Mouse (Mus musculus) ES-CJ7 (cell line): Measurements from ENCODE around the gene Zfp423.

Experiments
- DNase-seq: peaks from one replicate; pipeline ENCODE4 v3.0.0; 2011; ENCODE audit warnings: low read depth, low spot score

Gene Zfp423

GRCm38 (mm10) chr8:87747582-87747981 is 211.8 kb downstream of the Zfp423 start:
- peak; percentile 96 for DNase-seq

GRCm38 (mm10) chr8:87747142-87747541 is 212.3 kb downstream of the Zfp423 start:
- no peak for DNase-seq

- no peak for DNase-seq
Measured at GRCm38 (mm10) chr8:87746072-87746471, 213.3 kb downstream of the Zfp423 start.

GRCm38 (mm10) chr8:87745125-87745698 is 214.2 kb downstream of the Zfp423 start:
- DNase-seq, result no peak

GRCm38 (mm10) chr8:87744556-87744955 is 214.8 kb downstream of the Zfp423 start:
- DNase-seq, result no peak

GRCm38 (mm10) chr8:87742016-87742415 is 217.4 kb downstream of the Zfp423 start:
- no peak for DNase-seq

GRCm38 (mm10) chr8:87740946-87741530 is 218.4 kb downstream of the Zfp423 start:
- no peak for DNase-seq

- DNase-seq, result no peak
Measured at GRCm38 (mm10) chr8:87737900-87738299, 221.5 kb downstream of the Zfp423 start.

GRCm38 (mm10) chr8:87734902-87735301 is 224.5 kb downstream of the Zfp423 start:
- no peak for DNase-seq

GRCm38 (mm10) chr8:87734496-87734895 is 224.9 kb downstream of the Zfp423 start:
- DNase-seq, result no peak

GRCm38 (mm10) chr8:87731062-87731461 is 228.3 kb downstream of the Zfp423 start:
- no peak for DNase-seq

GRCm38 (mm10) chr8:87723015-87723414 is 236.4 kb downstream of the Zfp423 start:
- DNase-seq, result no peak

- no peak for DNase-seq
Measured at GRCm38 (mm10) chr8:87719137-87719815, 240.1 kb downstream of the Zfp423 start.

- DNase-seq, result no peak
Measured at GRCm38 (mm10) chr8:87717445-87717844, 241.9 kb downstream of the Zfp423 start.

GRCm38 (mm10) chr8:87716726-87717248 is 242.6 kb downstream of the Zfp423 start:
- DNase-seq, result peak; percentile 78

- DNase-seq, result peak; percentile 89
Measured at GRCm38 (mm10) chr8:87715731-87716682, 243.4 kb downstream of the Zfp423 start.

- no peak for DNase-seq
Measured at GRCm38 (mm10) chr8:87713946-87714345, 245.4 kb downstream of the Zfp423 start.

- DNase-seq, result no peak
Measured at GRCm38 (mm10) chr8:87711955-87712354, 247.4 kb downstream of the Zfp423 start.

- no peak for DNase-seq
Measured at GRCm38 (mm10) chr8:87708127-87708637, 251.2 kb downstream of the Zfp423 start.

- no peak for DNase-seq
Measured at GRCm38 (mm10) chr8:87707176-87707575, 252.2 kb downstream of the Zfp423 start.

GRCm38 (mm10) chr8:87704756-87705155 is 254.6 kb downstream of the Zfp423 start:
- no peak for DNase-seq
